Mouse (Mus musculus): Measurements from ENCODE around the gene Fam117a. TPM values are rescaled to one million over a fixed set of nuclear protein-coding genes. Genes with fewer than 3 reads are reported as not detected.

Gene Fam117a
- total and polyA plus RNA-seq, 2 experiments: 1.8 to 7.4 TPM

DNA sequence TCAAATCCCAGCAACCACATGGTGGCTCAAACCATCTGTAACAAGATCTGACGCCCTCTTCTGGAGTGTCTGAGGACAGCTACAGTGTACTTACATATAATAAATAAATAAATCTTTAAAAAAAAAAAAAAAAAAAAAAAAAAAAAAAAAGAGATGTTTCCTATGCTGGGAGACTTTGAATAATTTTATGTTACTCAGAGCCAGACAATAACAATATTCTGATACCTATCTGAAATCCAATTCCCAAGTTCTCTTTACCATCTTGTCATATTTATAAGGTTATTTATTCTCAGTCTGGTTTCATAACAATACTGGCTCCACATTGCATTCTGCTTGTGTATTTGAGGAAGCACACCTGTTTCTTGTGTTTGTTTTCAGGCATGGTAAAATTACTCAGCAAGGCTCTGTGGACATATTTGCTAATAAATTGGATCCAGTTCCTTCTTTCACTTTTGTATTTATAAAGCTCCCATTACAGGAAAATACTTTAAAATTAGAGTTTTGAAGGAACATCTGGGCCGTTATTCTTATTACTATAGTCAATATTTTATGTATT, 84.1 kb downstream of the Fam117a start:
- TF ChIP-seq CTCF (IDR thresholded peaks at IDR 0.05; ENCODE audit: low read depth, low read length) (no peak), POLR2A (IDR thresholded peaks at IDR 0.05; ENCODE audit: extremely low read depth, insufficient read depth, low read length) (no peak)
- DNase-seq (ENCODE audit: extremely low read depth, low read depth, low spot score): no peak
- no peaks in the 10 kb centered on the region for H3K27me3 ChIP-seq (ENCODE audit: control insufficient read depth, insufficient read depth, low read length)
- H3K79me2 ChIP-seq (ENCODE audit: control insufficient read depth, insufficient read depth, low read length): peaks cover 30% of the 10 kb centered on the region; the same call in 1 of the 2 replicates
- H3K9ac ChIP-seq (ENCODE audit: low read depth, low read length): no peak overlapping the region
- H3K36me3 ChIP-seq (ENCODE audit: control insufficient read depth, insufficient read depth, low read length): peaks cover 4% of the 10 kb centered on the region; the same call in 1 of the 2 replicates
- WGBS: 55% methylated on average over 2 of the region's 2 CpGs
- H3K4me3 ChIP-seq (ENCODE audit: insufficient read depth, low read depth, low read length): no peak overlapping the region
- peaks cover 8% of the 10 kb centered on the region for H3K4me1 ChIP-seq (ENCODE audit: control insufficient read depth, insufficient read depth, low read length)
- H3K27ac ChIP-seq (replicated peaks; ENCODE audit: insufficient read depth, low read depth, low read length): no peak overlapping the region

GRCm38 (mm10) chr11:95423505-95423904, 86.7 kb downstream of the Fam117a start:
- DNase-seq (ENCODE audit: extremely low read depth, low read depth, low spot score): no peak
- H3K27me3 ChIP-seq (ENCODE audit: control insufficient read depth, insufficient read depth, low read length): no peaks in the 10 kb centered on the region
- peaks cover 32% of the 10 kb centered on the region; the same call in 1 of the 2 replicates for H3K79me2 ChIP-seq (ENCODE audit: control insufficient read depth, insufficient read depth, low read length)
- peaks cover 4% of the 10 kb centered on the region; the same call in 1 of the 2 replicates for H3K36me3 ChIP-seq (ENCODE audit: control insufficient read depth, insufficient read depth, low read length)
- no peak overlapping the region for H3K9ac ChIP-seq (ENCODE audit: low read depth, low read length)
- no peaks in the 10 kb centered on the region; the same call in none of the 2 replicates for H3K4me1 ChIP-seq (ENCODE audit: control insufficient read depth, insufficient read depth, low read length)
- WGBS: 84% methylated on average over 3 of the region's 3 CpGs
- no peak overlapping the region for H3K27ac ChIP-seq (replicated peaks; ENCODE audit: insufficient read depth, low read depth, low read length)
- no peak overlapping the region for H3K4me3 ChIP-seq (ENCODE audit: insufficient read depth, low read depth, low read length)
- TF ChIP-seq CTCF (IDR thresholded peaks at IDR 0.05; ENCODE audit: low read depth, low read length) (peak; percentile 64), POLR2A (IDR thresholded peaks at IDR 0.05; ENCODE audit: extremely low read depth, insufficient read depth, low read length) (no peak)

- H3K27ac ChIP-seq (replicated peaks; ENCODE audit: insufficient read depth, low read depth, low read length): no peak overlapping the region
Observed at GRCm38 (mm10) chr11:95431344-95431743, 94.5 kb downstream of the Fam117a start.

More at GRCm38 (mm10) chr11:95431344-95431743, 94.5 kb downstream of the Fam117a start:
- Histone ChIP-seq H3K4me1 (ENCODE audit: control insufficient read depth, insufficient read depth, low read length) (peaks cover 26% of the 10 kb centered on the region), H3K36me3 (ENCODE audit: control insufficient read depth, insufficient read depth, low read length) (no peaks in the 10 kb centered on the region; the same call in 1 of the 2 replicates), H3K27me3 (ENCODE audit: control insufficient read depth, insufficient read depth, low read length) (no peaks in the 10 kb centered on the region), H3K79me2 (ENCODE audit: control insufficient read depth, insufficient read depth, low read length) (peaks cover 28% of the 10 kb centered on the region), H3K4me3 (ENCODE audit: insufficient read depth, low read depth, low read length) (no peak overlapping the region), H3K9ac (ENCODE audit: low read depth, low read length) (no peak overlapping the region)
- peak; percentile 59 for DNase-seq (ENCODE audit: extremely low read depth, low read depth, low spot score)
- WGBS: 24% methylated on average over 2 of the region's 2 CpGs
- TF ChIP-seq POLR2A (IDR thresholded peaks at IDR 0.05; ENCODE audit: extremely low read depth, insufficient read depth, low read length): no peak
- TF ChIP-seq CTCF (IDR thresholded peaks at IDR 0.05; ENCODE audit: low read depth, low read length): no peak

Other genes with a start within 250 kb of the Fam117a start
- not detected in 2 replicates for gene Dlx3, start 216.9 kb upstream of the Fam117a start, total RNA-seq (2014; rRNA removed)
- gene Dlx3, start 216.9 kb upstream of the Fam117a start, polyA plus RNA-seq (2012; rRNA removed): not detected in 2 replicates
- 0.07 TPM in 1 of 2 replicates, not detected in the other for gene Dlx4, start 190.8 kb upstream of the Fam117a start, total RNA-seq (2014; rRNA removed)
- gene Dlx4, start 190.8 kb upstream of the Fam117a start, polyA plus RNA-seq (2012; rRNA removed): 0.21 and 0.29 TPM in 2 replicates
- gene Tac4, start 75.5 kb upstream of the Fam117a start, total RNA-seq (2014; rRNA removed): not detected in 2 replicates
- not detected in 2 replicates for gene Tac4, start 75.5 kb upstream of the Fam117a start, polyA plus RNA-seq (2012; rRNA removed)
- 12.2 and 15.6 TPM in 2 replicates for gene Kat7, start 26.8 kb upstream of the Fam117a start, total RNA-seq (2014; rRNA removed)
- 12.9 and 13.1 TPM in 2 replicates for gene Kat7, start 26.8 kb upstream of the Fam117a start, polyA plus RNA-seq (2012; rRNA removed)
- gene Slc35b1, start 47.7 kb downstream of the Fam117a start, total RNA-seq (2014; rRNA removed): 58.6 and 63.7 TPM in 2 replicates
- 81.0 and 92.0 TPM in 2 replicates for gene Slc35b1, start 47.7 kb downstream of the Fam117a start, polyA plus RNA-seq (2012; rRNA removed)
- gene Spop, start 77.1 kb downstream of the Fam117a start, total RNA-seq (2014; rRNA removed): 39.3 and 48.7 TPM in 2 replicates
- gene Spop, start 77.1 kb downstream of the Fam117a start, polyA plus RNA-seq (2012; rRNA removed): 43.9 and 64.1 TPM in 2 replicates
- gene Nxph3, start 177.6 kb downstream of the Fam117a start, total RNA-seq (2014; rRNA removed): not detected in 2 replicates
- gene Nxph3, start 177.6 kb downstream of the Fam117a start, polyA plus RNA-seq (2012; rRNA removed): 0.05 TPM in 1 of 2 replicates, not detected in the other